Mouse (Mus musculus): ENCODE results near the gene Klk1b4. TPM values are rescaled to one million over a fixed set of nuclear protein-coding genes. Genes with fewer than 3 reads are reported as not detected.
"Not testable (repeated sequence)": the region's sequence is repeated elsewhere in the genome, so short reads cannot be mapped to it uniquely, and the experiment has no call there.

The Klk1b4 gene
- polyA plus RNA-seq, 1 experiment: not detected

DNA sequence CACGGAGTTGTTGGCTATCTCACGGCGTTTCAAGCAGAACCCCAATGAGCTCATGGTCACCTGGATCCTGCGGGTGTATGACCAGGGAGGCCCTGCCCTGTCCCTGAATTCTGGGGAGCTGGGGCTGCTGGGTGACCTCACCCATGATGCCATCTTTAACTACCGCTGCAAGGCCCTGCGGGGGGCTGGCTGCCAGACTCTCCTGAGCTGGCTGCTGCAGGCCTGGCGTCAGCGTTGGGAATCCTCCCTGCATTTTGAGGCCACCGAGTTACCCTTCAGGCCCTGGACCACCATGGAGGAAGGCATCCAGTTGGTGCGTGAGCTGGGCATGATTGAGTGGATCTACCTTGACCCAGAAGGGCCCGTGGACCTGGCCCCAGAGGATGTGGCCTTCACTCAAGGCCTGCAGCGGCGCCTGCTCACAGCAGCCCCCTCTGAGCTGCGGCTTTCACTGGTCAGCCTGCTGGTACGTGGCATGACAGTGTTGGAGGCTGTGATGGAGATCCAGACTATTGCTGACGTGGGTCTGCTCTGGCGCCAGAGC lies 43.6 kb downstream of the Klk1b4 start:
- DNase-seq (ENCODE audit: low read depth, low spot score): not testable (repeated sequence)
- 86% methylated on average over 17 of the region's 17 CpGs for WGBS

DNA sequence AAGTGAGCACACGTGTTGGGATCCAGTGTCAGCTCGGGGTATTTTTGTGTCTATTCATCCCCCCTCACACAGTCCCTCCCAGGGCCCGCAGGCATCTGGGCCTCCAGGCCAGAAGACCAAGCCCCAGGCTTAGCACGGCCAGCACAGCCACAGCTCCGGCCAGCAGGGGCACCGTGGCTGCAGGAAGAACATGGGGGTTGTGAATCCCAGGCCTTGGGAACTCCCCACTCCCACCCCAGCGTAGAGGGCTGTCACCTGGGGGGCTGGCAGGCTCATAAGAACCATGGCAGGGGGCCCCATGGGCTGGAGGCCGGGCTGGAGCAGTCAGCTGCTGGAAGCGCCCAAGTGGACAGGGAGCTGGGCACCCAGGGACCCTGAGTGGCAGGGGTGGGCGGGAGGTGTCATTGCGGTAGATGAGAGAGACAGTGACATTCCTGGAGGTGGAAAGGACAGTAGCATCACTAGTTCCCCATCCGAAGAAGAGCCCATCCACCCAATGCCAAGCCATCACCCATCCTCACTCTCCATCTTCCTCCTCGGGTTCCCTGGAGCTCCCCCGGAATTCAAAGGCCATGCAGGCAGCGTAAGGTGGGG lies 45.9 kb downstream of the Klk1b4 start:
- WGBS: 66% methylated on average over 15 of the region's 15 CpGs
- DNase-seq (ENCODE audit: low read depth, low spot score): no peak

DNA sequence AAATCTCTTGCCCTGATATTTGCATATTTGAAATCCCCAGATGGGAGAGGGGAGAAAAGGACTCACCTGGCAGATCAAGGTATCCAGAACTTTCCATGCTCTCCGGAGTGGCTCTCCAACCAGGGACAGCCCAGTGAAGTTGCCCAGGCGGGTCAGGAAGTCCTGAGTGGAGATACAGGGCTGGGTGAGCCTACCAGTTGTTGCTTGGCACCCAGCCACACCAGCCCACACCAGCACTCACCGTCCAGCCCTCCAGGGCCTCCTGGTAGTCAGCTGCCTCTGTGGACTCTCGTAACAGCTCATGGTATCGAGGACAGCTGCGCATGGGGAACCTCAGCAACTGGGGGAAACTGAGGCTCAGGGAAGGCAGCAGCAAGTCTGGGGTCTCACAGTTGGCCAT lies 47.7 kb downstream of the Klk1b4 start:
- WGBS: 57% methylated on average over 6 of the region's 6 CpGs
- DNase-seq (ENCODE audit: low read depth, low spot score): no peak

DNA sequence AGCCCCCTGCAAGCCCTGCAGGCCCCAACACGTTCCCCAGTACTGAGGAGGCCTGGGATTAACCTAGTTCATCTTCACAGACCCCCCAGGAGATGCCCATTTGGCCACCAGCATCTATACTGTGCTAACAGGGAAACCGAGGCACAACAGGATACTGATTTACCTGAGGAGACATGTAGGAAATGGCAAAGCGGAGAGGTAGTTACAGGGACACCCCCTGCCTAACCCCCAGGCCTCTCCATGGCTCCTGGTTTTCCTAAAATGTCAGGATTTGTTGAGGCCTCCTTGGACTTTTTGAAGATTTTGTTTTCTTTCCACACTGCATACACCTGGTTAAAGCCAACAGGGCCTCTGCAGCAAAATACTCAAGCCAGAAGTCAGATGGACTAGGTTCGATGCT lies 50.0 kb downstream of the Klk1b4 start, which contains the start of gene Acp4:
Gene Acp4, minus strand, starts transcription at position 101 of the 400 bp plus-strand sequence.
- no peak for DNase-seq (ENCODE audit: low read depth, low spot score)
- WGBS: 72% methylated on average over 4 of the region's 4 CpGs

DNA sequence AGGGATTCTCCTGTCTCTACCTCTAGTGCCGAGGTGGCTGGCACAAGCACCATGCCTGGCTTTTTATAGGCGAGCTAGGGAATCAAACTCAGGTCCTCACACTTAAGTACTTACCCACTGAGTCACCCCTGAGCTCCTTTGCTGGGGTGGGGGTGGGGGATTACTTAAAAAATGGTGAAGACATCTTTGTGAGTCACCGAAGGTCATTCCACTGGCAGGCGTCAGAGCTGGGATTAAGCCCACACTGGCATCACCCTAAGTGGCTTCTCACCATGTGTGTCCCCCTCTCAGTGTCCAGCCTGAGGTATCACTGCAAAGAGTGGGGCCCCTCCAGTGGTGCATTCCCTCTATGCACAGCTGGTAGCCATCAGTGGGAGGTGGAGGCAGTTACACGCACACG lies 53.2 kb downstream of the Klk1b4 start:
- no peak for DNase-seq (ENCODE audit: low read depth, low spot score)
- 69% methylated on average over 6 of the region's 6 CpGs for WGBS

DNA sequence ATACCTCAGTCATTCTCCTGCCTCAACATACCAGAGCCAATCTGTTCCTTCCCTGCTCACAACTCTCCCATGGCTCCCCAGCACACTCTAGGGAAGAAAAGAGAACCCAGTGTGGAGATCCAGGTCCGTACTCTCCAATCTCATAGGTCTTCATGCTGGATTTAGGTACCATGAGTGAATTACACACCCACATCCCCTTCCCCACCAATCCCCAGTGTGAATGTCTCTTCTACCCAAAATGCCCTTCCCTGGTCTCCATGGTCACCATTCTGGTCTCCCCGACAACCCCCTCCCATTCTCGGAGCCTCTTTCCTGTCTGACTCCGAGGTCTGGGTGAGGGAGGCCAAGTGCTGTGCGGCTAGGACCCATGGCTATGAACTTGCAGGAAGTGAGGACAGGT lies 53.9 kb downstream of the Klk1b4 start, which contains the start of gene Gm15517:
Gene Gm15517, plus strand, starts transcription at position 301 of the 400 bp plus-strand sequence.
- 61% methylated on average over 5 of the region's 5 CpGs for WGBS
- no peak for DNase-seq (ENCODE audit: low read depth, low spot score)

Other genes with a start within 250 kb of the Klk1b4 start
- gene Klk1b1, start 240.7 kb upstream of the Klk1b4 start, polyA plus RNA-seq (2012; rRNA removed): not detected in 2 replicates
- not detected in 2 replicates for gene Klk1b9, start 231.4 kb upstream of the Klk1b4 start, polyA plus RNA-seq (2012; rRNA removed)
- not detected in 2 replicates for gene Klk1b11, start 211.6 kb upstream of the Klk1b4 start, polyA plus RNA-seq (2012; rRNA removed)
- gene Klk1b26, start 195.3 kb upstream of the Klk1b4 start, polyA plus RNA-seq (2012; rRNA removed): not detected in 2 replicates
- gene Klk1b27, start 155.1 kb upstream of the Klk1b4 start, polyA plus RNA-seq (2012; rRNA removed): 0.62 and 0.71 TPM in 2 replicates
- not detected in 2 replicates for gene Klk1b21, start 105.1 kb upstream of the Klk1b4 start, polyA plus RNA-seq (2012; rRNA removed)
- gene Klk1b22, start 94.8 kb upstream of the Klk1b4 start, polyA plus RNA-seq (2012; rRNA removed): 2.6 and 4.9 TPM in 2 replicates
- not detected in 2 replicates for gene Klk1b16, start 70.7 kb upstream of the Klk1b4 start, polyA plus RNA-seq (2012; rRNA removed)
- 0.10 TPM in 1 of 2 replicates, not detected in the other for gene Klk1b24, start 19.2 kb upstream of the Klk1b4 start, polyA plus RNA-seq (2012; rRNA removed)
- gene Klk1b3, start 9.2 kb upstream of the Klk1b4 start, polyA plus RNA-seq (2012; rRNA removed): 0.12 and 0.18 TPM in 2 replicates
- gene Klk1b5, start 8.5 kb downstream of the Klk1b4 start, polyA plus RNA-seq (2012; rRNA removed): 0.06 and 0.12 TPM in 2 replicates
- gene Klk1, start 17.9 kb downstream of the Klk1b4 start, polyA plus RNA-seq (2012; rRNA removed): 389 and 435 TPM in 2 replicates
- 0.06 TPM in 1 of 2 replicates, not detected in the other for gene Gm36864, start 28.7 kb downstream of the Klk1b4 start, polyA plus RNA-seq (2012; rRNA removed)
- gene 1700028J19Rik, start 39.3 kb downstream of the Klk1b4 start, polyA plus RNA-seq (2012; rRNA removed): 1.3 and 2.1 TPM in 2 replicates
- gene 2410002F23Rik, start 39.3 kb downstream of the Klk1b4 start, polyA plus RNA-seq (2012; rRNA removed): 57.0 and 72.3 TPM in 2 replicates
- gene Acp4, start 49.9 kb downstream of the Klk1b4 start, polyA plus RNA-seq (2012; rRNA removed): not detected in 2 replicates
- gene Gm15517, start 54.0 kb downstream of the Klk1b4 start, polyA plus RNA-seq (2012; rRNA removed): not detected in 2 replicates
- gene Clec11a, start 99.5 kb downstream of the Klk1b4 start, polyA plus RNA-seq (2012; rRNA removed): 1.2 and 1.4 TPM in 2 replicates
- 0.48 TPM in 2 replicates for gene Shank1, start 102.8 kb downstream of the Klk1b4 start, polyA plus RNA-seq (2012; rRNA removed)
- 0.78 and 0.92 TPM in 2 replicates for gene Syt3, start 176.7 kb downstream of the Klk1b4 start, polyA plus RNA-seq (2012; rRNA removed)
- gene 1700008O03Rik, start 178.4 kb downstream of the Klk1b4 start, polyA plus RNA-seq (2012; rRNA removed): 0.95 and 0.99 TPM in 2 replicates
- 0.97 TPM in 2 replicates for gene Lrrc4b, start 221.6 kb downstream of the Klk1b4 start, polyA plus RNA-seq (2012; rRNA removed)

All from large intestine, adult 2 months (tissue).